Mouse (Mus musculus) leukemia stem cell, adult 10-12 weeks (primary cell): Measurements from ENCODE around the gene Stk11. TPM values are rescaled to one million over a fixed set of nuclear protein-coding genes. Genes with fewer than 3 reads are reported as not detected.

Experiments
- polyA plus RNA-seq: library from polyadenylated mRNA; stranded (reverse); fragments of >175 nt; gene quantifications from 2 replicates; pipeline ENCODE4 v1.2.3, GENCODE M21; 2012; ENCODE audit warnings: low replicate concordance

Stk11 gene
- 127 and 185 TPM in 2 replicates for polyA plus RNA-seq

DNA sequence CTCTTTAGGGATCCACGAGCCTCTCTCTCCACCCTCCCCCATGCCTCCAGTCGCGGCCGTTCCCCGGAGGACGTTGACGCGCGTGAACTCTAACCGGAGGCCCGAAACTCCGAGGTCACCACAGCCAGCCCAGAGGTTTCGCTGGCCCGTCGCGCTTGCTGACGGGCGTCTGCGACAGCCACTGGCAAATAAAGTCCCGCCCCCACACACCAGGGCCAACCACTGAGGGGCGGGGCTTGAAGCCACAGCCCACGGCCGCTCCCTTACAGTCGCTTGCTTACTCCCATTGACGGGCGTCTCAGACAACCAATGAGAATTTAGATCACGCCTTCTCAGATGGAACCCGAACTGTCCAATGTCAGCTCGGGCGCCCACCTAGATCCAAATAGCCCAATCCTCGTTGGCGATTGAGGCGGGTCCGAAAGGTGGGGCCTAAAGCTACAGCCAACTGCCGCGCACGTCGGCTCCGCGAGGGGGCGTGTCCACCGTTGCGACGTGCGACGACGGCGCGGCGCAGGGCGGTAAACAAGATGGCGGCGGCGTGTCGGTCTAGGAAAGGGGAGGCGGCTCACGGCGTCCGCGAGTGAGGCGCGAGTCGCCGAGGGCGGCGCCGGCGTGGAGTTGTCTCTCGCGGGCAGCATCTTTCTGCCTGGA, at the start of gene Stk11:
TSS of gene Stk11 (plus strand) at position 514 of the 654 bp plus-strand sequence.

DNA sequence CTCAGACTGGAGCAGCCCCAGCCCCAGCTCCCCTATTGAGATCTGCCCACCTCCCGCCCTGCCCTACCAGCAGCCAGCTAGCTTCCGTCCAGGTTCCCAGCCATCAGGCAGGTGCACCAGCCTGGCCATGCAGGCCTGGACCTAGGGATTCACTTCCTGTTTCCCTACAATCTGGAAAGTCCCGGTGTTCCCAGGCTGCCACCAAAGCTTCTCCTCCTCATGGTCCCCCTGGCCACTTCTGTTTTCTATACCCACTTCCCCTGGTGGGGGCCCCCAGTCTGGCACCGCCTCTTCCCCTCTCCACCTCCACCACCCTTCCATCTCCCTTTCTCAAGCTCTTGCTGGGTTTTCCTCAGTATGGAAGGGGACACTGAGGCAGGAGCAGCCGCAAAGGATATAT, 10.1 kb upstream of the Stk11 start, which contains the start of gene Sbno2:
TSS of gene Sbno2 (minus strand) at position 112 of the 400 bp plus-strand sequence.

DNA sequence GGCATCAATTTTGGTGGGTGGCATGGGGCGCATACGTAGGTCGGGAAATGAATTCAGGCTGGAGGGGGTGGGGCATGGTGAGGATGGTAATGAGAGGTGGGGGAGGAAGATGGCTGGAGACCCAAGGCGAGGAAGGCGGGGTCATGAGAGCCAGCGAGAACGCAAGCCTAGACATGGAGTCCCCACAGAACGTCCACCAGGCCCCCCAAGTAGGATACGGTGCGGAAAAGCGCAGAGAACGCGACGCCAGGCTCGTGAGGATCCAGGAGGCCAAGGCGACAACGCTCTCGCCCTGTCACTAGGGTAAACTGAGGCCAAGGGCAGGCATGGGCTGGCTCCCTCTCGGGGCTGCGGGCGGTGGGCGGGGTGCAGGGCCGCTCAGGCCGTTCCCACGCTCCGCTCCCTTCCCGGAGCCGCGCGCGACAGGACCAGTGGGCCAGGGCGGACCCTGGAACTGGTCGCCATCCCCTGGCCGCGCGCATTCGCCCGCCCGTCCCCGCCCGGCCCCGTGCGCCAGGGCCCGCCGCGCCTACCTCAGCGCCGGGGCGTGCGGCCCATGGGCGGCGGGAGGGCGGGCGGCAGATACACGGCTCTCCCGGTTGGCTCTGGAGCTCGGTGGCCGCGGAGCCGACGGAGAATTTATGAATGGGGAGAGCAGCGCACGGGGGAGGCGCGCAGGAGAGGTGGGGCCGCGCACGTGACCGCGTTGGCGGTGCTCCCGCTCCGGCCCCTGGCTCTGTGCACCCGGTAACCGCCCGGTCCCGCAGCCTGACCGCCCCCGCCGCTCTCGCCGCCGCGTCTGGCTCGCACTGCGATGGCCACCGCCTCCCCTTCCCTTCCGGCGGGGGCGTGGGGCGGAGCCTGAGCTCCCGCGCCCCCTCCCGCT, 23.2 kb downstream of the Stk11 start, which contains the start of gene Atp5d:
TSS of gene Atp5d (plus strand) at position 80 of the 886 bp plus-strand sequence.

DNA sequence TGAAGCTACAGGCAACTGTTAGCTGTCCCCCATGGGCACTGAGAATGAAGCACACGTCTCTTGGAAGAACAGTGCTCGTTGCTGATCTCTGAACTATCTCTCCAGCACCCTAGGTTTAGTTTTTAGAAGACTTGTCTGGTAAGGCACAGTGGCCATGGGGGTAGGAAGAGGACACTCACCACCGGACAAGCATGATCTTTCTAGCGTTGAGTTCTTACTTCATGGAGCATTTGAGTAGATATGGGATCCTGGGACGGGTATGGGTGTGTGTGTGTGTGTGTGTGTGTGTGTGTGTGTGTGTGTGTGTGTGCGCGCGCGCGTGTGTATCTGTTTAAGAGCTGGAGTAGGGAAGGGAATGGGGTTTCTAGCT, 25.0 kb downstream of the Stk11 start, which contains the start of gene Cbarp:
TSS of gene Cbarp (minus strand) at position 170 of the 370 bp plus-strand sequence.

DNA sequence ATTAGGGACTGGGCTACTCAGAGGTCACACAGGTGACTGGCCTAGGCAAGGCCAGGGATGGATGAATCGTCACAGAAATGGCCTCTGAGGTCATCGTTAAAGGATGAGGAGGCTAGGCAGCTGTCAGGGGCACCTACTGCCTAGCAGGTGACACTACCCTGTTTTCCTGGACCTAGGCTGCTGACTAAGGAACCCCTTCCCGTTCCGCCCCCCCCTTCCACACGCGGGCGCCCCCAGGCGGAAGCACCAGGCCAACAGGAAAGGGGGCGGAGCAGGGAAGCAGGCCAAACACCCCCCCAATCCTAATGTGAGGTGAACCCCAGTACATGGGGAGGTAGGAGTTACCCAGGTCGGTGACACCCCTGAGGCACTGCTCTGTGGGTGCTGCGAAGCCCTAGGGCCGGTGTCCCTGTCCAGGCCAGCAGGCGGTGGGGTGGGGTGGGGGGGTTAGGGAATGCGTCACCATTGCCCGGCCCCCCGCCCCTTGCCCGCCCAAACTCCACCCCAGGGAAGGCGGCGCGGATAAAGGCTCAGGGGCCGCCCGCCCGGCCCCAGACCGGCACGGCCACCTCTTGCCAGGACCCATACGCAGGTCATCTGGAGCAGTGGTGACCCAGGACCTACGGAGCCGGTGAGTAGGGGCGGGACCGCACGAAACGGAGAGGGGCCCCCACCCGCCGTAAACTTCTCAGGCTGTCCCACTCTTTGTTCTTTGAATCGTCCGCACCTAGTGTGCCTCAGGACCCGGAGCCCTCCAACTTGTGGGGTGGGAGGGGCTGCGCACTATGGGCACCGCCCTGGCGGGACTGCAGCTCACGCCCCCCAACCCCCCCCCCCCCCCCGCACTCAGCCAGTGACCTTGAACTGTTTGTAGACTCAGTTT, 32.4 kb downstream of the Stk11 start, which contains the start of gene Midn:
TSS of gene Midn (plus strand) at position 554 of the 883 bp plus-strand sequence.

DNA sequence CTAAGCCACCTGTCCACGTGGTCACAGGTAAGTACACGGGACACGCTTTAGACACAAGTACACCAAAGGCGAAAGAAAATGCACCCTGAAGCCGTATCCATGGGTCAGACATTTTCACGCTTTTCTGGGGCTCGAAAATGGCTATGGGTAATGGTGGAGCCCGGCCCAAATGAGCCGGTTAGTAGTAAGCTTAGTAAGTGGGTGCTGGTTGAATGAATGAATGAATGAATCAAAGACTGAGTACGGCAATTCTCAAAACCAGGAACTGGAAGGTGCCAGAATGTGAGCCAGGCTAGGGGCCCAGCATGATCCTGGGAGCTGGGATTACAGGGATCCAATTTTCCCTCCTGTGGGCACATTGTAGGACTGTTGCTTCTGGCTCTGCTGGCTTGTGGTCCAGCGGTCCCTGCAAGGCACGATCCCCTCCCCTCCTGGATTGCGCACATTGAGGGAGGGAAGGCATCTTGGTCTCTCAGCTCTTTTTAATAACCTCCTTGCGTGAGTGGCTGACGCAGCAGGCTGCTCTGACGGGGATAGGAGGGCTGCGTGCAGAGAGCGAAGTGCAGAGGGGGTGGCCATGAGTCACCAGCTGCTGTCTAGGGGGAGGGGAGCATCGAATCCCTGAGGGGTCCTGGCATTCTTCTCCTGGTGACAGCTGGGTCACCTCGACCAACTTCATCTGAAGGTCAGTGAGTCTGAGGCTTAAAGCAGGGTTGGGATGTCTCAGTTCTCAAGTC, 50.0 kb downstream of the Stk11 start, which contains the start of gene Cirbp:
TSS of gene Cirbp (plus strand) at position 594 of the 737 bp plus-strand sequence.

DNA sequence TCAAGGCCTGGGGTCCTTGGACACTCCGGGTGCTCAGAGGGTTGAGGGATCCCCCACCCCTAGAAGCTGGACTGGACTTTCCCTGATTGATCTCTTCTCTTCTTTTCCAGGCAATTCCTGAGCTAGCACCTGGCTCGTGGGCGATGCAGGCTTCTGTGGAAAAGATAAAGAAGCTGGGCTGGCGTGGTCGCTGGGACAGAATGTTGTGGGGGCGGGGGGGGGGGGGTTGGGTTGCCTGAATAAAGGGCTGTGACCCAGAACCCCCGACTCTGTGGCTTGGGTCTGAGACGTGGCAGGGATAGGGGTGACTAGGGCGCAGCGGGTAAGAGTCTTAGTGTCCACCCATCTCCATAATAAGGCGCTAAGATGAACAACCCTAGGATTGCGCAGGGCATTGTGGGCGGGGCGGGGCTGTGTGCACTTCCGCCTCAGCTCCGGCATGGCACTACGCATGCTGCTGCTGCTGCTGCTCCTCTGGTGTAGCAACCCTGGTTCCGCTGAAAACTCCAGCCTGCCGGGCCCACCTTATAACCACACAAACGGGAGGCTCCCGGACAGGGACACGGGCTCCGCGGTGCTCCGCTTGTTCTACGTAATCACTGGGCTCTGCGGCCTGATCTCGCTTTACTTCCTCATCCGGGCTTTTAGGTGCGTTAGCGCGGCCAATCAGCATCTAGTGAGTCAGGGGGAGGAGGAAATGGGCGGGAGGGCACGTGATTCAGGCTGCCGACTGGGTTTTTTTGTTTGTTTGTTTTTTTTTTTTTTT, 57.1 kb downstream of the Stk11 start, which contains the start of gene 1600002K03Rik:
TSS of gene 1600002K03Rik (plus strand) at position 418 of the 766 bp plus-strand sequence.

DNA sequence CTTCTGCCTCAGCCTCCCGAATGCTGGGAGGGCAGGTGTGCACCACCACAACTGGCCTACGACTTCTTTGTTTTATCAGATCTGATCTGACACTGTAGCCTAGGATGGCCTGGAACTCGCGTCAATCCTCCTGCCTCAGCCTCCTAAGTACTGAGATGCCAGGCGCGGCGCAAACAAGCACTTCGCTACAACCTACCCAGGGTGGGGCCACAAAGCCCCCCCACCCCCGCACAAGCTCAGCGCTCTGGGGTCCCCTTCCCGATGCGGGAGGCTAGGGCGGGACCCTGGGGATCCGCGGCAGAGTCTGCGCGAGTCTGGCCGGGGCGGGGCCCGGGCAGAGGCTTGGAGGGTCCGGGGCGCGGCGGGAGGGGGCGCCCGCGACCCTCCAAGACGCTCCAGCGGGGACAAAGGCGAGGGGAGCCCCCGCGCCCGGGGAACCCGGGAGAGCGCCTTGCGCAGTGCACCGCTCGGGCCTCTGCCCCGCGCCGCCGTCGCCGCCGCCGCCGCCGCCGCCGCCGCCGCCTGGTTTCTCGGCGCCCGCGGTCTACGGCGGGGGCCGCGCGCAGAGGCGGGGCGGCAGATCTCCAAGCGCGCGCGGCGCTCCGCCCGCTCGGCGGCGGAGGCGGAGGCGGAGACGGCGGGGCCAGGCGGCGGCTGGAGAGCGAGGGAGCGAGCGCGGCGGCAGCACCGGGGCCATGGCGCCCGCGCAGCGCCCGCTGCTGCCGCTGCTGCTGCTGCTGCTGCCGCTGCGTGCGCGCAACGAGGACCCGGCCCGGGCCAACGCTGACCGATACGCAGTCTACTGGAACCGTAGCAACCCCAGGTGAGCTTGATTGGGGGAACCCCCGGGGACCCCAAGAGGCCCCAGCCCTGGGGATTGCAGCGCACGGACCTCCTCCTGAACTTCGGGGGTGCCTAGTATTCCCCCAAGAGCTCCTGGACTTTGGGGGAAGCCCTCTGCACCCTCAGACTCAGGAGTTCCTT, 63.8 kb downstream of the Stk11 start, which contains the start of gene Efna2:
TSS of gene Efna2 (plus strand) at position 415 of the 984 bp plus-strand sequence.

Other genes starting within 250 kb of the Stk11 start
- gene Prtn3, start 241.3 kb upstream of the Stk11 start, polyA plus RNA-seq = 10.8 and 17.6 TPM in 2 replicates
- 0.51 and 0.96 TPM in 2 replicates for gene Plppr3, start 241.2 kb upstream of the Stk11 start, polyA plus RNA-seq
- gene Elane, start 229.6 kb upstream of the Stk11 start, polyA plus RNA-seq = 4.2 and 5.4 TPM in 2 replicates
- gene Cfd, start 224.9 kb upstream of the Stk11 start, polyA plus RNA-seq = not detected in 2 replicates
- 54.4 and 61.9 TPM in 2 replicates for gene Med16, start 206.9 kb upstream of the Stk11 start, polyA plus RNA-seq
- gene Gm26602, start 204.9 kb upstream of the Stk11 start, polyA plus RNA-seq = not detected in 2 replicates
- 0.52 and 0.64 TPM in 2 replicates for gene Kiss1r, start 198.8 kb upstream of the Stk11 start, polyA plus RNA-seq
- gene R3hdm4, start 194.6 kb upstream of the Stk11 start, polyA plus RNA-seq = 102 and 146 TPM in 2 replicates
- 59.2 and 117 TPM in 2 replicates for gene Arid3a, start 188.8 kb upstream of the Stk11 start, polyA plus RNA-seq
- 67.7 and 87.8 TPM in 2 replicates for gene Wdr18, start 155.7 kb upstream of the Stk11 start, polyA plus RNA-seq
- gene Grin3b, start 145.1 kb upstream of the Stk11 start, polyA plus RNA-seq = 0.12 and 0.17 TPM in 2 replicates
- gene Tmem259, start 131.5 kb upstream of the Stk11 start, polyA plus RNA-seq = 658 and 1,473 TPM in 2 replicates
- 222 and 247 TPM in 2 replicates for gene Cnn2, start 127.2 kb upstream of the Stk11 start, polyA plus RNA-seq
- 37.0 and 54.4 TPM in 2 replicates for gene Abca7, start 119.3 kb upstream of the Stk11 start, polyA plus RNA-seq
- 156 and 353 TPM in 2 replicates for gene Arhgap45, start 99.2 kb upstream of the Stk11 start, polyA plus RNA-seq
- gene Polr2e, start 76.0 kb upstream of the Stk11 start, polyA plus RNA-seq = 53.8 and 132 TPM in 2 replicates
- 698 and 1,678 TPM in 2 replicates for gene Gpx4, start 68.6 kb upstream of the Stk11 start, polyA plus RNA-seq
- 72.7 and 82.1 TPM in 2 replicates for gene Sbno2, start 10.2 kb upstream of the Stk11 start, polyA plus RNA-seq
- 1,038 and 1,245 TPM in 2 replicates for gene Atp5d, start 22.8 kb downstream of the Stk11 start, polyA plus RNA-seq
- gene Cbarp, start 25.0 kb downstream of the Stk11 start, polyA plus RNA-seq = 40.1 and 43.9 TPM in 2 replicates
- gene Midn, start 32.5 kb downstream of the Stk11 start, polyA plus RNA-seq = 224 and 253 TPM in 2 replicates
- 19.6 and 38.2 TPM in 2 replicates for gene Cirbp, start 50.2 kb downstream of the Stk11 start, polyA plus RNA-seq
- 7.0 and 16.7 TPM in 2 replicates for gene 1600002K03Rik, start 57.1 kb downstream of the Stk11 start, polyA plus RNA-seq
- 1.4 and 1.8 TPM in 2 replicates for gene Efna2, start 63.7 kb downstream of the Stk11 start, polyA plus RNA-seq
- gene Mum1, start 110.6 kb downstream of the Stk11 start, polyA plus RNA-seq = 47.2 and 117 TPM in 2 replicates
- gene Ndufs7, start 133.3 kb downstream of the Stk11 start, polyA plus RNA-seq = 197 and 234 TPM in 2 replicates
- gene Gamt, start 145.2 kb downstream of the Stk11 start, polyA plus RNA-seq = 0.64 and 0.93 TPM in 2 replicates
- 831 and 856 TPM in 2 replicates for gene Dazap1, start 145.7 kb downstream of the Stk11 start, polyA plus RNA-seq
- gene Rps15, start 176.7 kb downstream of the Stk11 start, polyA plus RNA-seq = 1,647 and 3,347 TPM in 2 replicates
- gene Apc2, start 180.2 kb downstream of the Stk11 start, polyA plus RNA-seq = 0.09 and 0.10 TPM in 2 replicates
- 80.6 and 113 TPM in 2 replicates for gene 2310011J03Rik, start 204.7 kb downstream of the Stk11 start, polyA plus RNA-seq
- 29.8 and 43.5 TPM in 2 replicates for gene Pcsk4, start 213.7 kb downstream of the Stk11 start, polyA plus RNA-seq
- 198 and 406 TPM in 2 replicates for gene Reep6, start 214.2 kb downstream of the Stk11 start, polyA plus RNA-seq
- 59.0 and 75.4 TPM in 2 replicates for gene Adamtsl5, start 232.6 kb downstream of the Stk11 start, polyA plus RNA-seq
- gene Plk5, start 240.7 kb downstream of the Stk11 start, polyA plus RNA-seq = not detected in 2 replicates